Mouse (Mus musculus): ENCODE measurements around the gene Rsu1. TPM values are rescaled to one million over a fixed set of nuclear protein-coding genes. Genes with fewer than 3 reads are reported as not detected.

Rsu1 gene
- polyA plus RNA-seq, 1 experiment from 2014 or later: 58.7 TPM

- no peaks in the 10 kb centered on the region for H3K9me3 ChIP-seq (ENCODE audit: control insufficient read depth, low read length)
- no peaks in the 10 kb centered on the region for H3K27me3 ChIP-seq (ENCODE audit: control insufficient read depth, insufficient read depth, low read length)
- no peaks in the 10 kb centered on the region for H3K36me3 ChIP-seq (ENCODE audit: control insufficient read depth, insufficient read depth, low read length)
- DNase-seq (no peak), ATAC-seq (ENCODE audit: low FRiP score, low TSS enrichment) (no peak)
- no peak overlapping the region for H3K4me3 ChIP-seq (replicated peaks; ENCODE audit: low read depth, low read length)
- no peak overlapping the region for H3K9ac ChIP-seq (replicated peaks; ENCODE audit: low read length)
- no peak overlapping the region for H3K27ac ChIP-seq (replicated peaks; ENCODE audit: low read depth, low read length)
- no peaks in the 10 kb centered on the region for H3K4me1 ChIP-seq (ENCODE audit: control insufficient read depth, insufficient read depth, low read length)
- H3K4me2 ChIP-seq (ENCODE audit: low read length): no peak overlapping the region
- WGBS: 68% methylated on average over 7 of the region's 7 CpGs
These were observed 37.3 kb downstream of the Rsu1 start for GRCm38 (mm10) chr2:13233902-13234301.

DNA sequence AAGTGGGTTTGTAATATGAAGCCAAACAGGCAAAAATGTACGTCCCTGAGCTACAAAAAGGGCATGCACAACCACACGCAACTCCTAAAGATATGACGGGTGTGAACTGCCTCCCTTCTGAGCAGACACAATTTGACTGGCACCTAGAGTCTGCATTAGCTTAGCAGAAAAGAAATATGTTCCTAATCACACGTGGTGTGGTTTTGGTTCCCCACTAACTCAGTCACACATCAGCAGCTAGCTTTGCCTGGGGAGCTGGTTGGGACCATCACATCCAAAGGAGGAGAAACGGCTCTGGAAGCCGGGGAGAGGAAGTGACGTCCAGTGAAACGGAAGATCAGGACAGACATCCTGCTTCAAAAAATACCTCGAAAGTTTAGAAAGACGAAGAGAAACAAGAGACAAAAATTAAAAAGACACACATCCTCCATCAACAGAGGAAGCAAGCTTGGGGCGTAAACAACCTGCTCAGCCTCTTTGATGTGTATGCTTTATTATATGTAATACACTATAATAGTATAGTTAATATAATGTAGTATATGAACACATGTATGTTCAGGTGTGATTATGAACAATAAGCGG is 37.9 kb downstream of the Rsu1 start:
- no peaks in the 10 kb centered on the region for H3K4me1 ChIP-seq (ENCODE audit: control insufficient read depth, insufficient read depth, low read length)
- no peak overlapping the region for H3K4me3 ChIP-seq (replicated peaks; ENCODE audit: low read depth, low read length)
- H3K27ac ChIP-seq (replicated peaks; ENCODE audit: low read depth, low read length): no peak overlapping the region
- DNase-seq: no peak
- H3K36me3 ChIP-seq (ENCODE audit: control insufficient read depth, insufficient read depth, low read length): no peaks in the 10 kb centered on the region
- H3K4me2 ChIP-seq (ENCODE audit: low read length): no peak overlapping the region
- no peaks in the 10 kb centered on the region for H3K27me3 ChIP-seq (ENCODE audit: control insufficient read depth, insufficient read depth, low read length)
- ATAC-seq (ENCODE audit: low FRiP score, low TSS enrichment): no peak
- no peaks in the 10 kb centered on the region for H3K9me3 ChIP-seq (ENCODE audit: control insufficient read depth, low read length)
- H3K9ac ChIP-seq (replicated peaks; ENCODE audit: low read length): no peak overlapping the region
- 86% methylated on average over 12 of the region's 12 CpGs for WGBS

DNA sequence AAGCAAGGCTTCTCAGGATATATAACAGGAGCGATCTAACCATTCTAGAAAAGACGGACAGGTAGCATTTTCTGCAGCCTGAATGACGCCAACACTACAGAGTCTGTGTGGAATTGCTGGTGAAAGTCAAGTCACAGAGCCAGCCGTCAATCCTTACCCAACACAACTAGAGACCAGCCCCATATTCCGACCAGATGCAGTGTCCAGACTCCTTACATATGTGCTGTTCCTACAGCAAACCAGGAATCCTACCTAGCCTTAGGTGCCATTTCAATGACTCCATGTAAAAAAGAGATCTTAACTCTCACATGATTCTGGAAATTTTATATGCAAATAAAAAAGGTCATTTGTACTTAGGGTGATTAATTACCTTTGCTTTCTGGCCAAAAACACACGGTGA is 38.9 kb downstream of the Rsu1 start:
- H3K9ac ChIP-seq (replicated peaks; ENCODE audit: low read length): no peak overlapping the region
- H3K4me1 ChIP-seq (ENCODE audit: control insufficient read depth, insufficient read depth, low read length): no peaks in the 10 kb centered on the region
- H3K4me3 ChIP-seq (replicated peaks; ENCODE audit: low read depth, low read length): no peak overlapping the region
- H3K36me3 ChIP-seq (ENCODE audit: control insufficient read depth, insufficient read depth, low read length): no peaks in the 10 kb centered on the region
- 92% methylated on average over 6 of the region's 6 CpGs for WGBS
- no peak overlapping the region for H3K27ac ChIP-seq (replicated peaks; ENCODE audit: low read depth, low read length)
- H3K9me3 ChIP-seq (ENCODE audit: control insufficient read depth, low read length): no peaks in the 10 kb centered on the region
- no peak for DNase-seq
- no peaks in the 10 kb centered on the region for H3K27me3 ChIP-seq (ENCODE audit: control insufficient read depth, insufficient read depth, low read length)
- no peak overlapping the region for H3K4me2 ChIP-seq (ENCODE audit: low read length)
- ATAC-seq (ENCODE audit: low FRiP score, low TSS enrichment): no peak

DNA sequence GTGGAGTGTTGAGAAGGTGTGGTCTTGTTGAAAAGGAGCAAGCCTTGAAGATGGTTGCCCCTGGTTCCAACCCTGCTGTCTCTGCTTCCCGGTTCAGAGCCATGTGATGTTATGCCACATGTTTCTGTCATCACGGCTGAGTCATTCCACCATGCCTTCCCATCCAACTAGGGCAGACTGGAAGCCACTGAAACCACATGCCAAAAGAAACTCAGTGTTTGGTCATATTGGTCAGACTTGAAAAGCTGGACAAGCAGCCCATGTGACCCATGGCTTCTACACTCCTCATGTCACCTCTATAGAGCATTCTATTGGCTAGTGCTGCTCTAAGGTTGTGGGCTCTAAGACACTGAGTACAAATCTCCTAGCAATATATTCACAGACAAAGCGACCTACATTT is 41.5 kb downstream of the Rsu1 start:
- Histone ChIP-seq H3K9me3 (ENCODE audit: control insufficient read depth, low read length) (no peaks in the 10 kb centered on the region), H3K4me2 (ENCODE audit: low read length) (no peak overlapping the region), H3K27ac (replicated peaks; ENCODE audit: low read depth, low read length) (no peak overlapping the region), H3K4me3 (replicated peaks; ENCODE audit: low read depth, low read length) (no peak overlapping the region), H3K36me3 (ENCODE audit: control insufficient read depth, insufficient read depth, low read length) (no peaks in the 10 kb centered on the region), H3K27me3 (ENCODE audit: control insufficient read depth, insufficient read depth, low read length) (no peaks in the 10 kb centered on the region), H3K4me1 (ENCODE audit: control insufficient read depth, insufficient read depth, low read length) (no peaks in the 10 kb centered on the region), H3K9ac (replicated peaks; ENCODE audit: low read length) (no peak overlapping the region)
- WGBS: 97% methylated on average over 3 of the region's 3 CpGs
- DNase-seq: no peak
- no peak for ATAC-seq (ENCODE audit: low FRiP score, low TSS enrichment)

- Histone ChIP-seq H3K9ac (replicated peaks; ENCODE audit: low read length) (no peak overlapping the region), H3K4me1 (ENCODE audit: control insufficient read depth, insufficient read depth, low read length) (no peaks in the 10 kb centered on the region), H3K9me3 (ENCODE audit: control insufficient read depth, low read length) (no peaks in the 10 kb centered on the region), H3K27ac (replicated peaks; ENCODE audit: low read depth, low read length) (no peak overlapping the region), H3K4me2 (ENCODE audit: low read length) (no peak overlapping the region), H3K27me3 (ENCODE audit: control insufficient read depth, insufficient read depth, low read length) (no peaks in the 10 kb centered on the region), H3K36me3 (ENCODE audit: control insufficient read depth, insufficient read depth, low read length) (no peaks in the 10 kb centered on the region), H3K4me3 (replicated peaks; ENCODE audit: low read depth, low read length) (no peak overlapping the region)
- DNase-seq (no peak), ATAC-seq (ENCODE audit: low FRiP score, low TSS enrichment) (no peak)
- WGBS: 95% methylated on average over 4 of the region's 4 CpGs
These were observed 45.2 kb downstream of the Rsu1 start for GRCm38 (mm10) chr2:13226031-13226430.

GRCm38 (mm10) chr2:13224546-13224945 is 46.7 kb downstream of the Rsu1 start:
- Histone ChIP-seq H3K4me3 (replicated peaks; ENCODE audit: low read depth, low read length) (no peak overlapping the region), H3K9me3 (ENCODE audit: control insufficient read depth, low read length) (no peaks in the 10 kb centered on the region), H3K4me2 (ENCODE audit: low read length) (no peak overlapping the region), H3K4me1 (ENCODE audit: control insufficient read depth, insufficient read depth, low read length) (no peaks in the 10 kb centered on the region), H3K27me3 (ENCODE audit: control insufficient read depth, insufficient read depth, low read length) (no peaks in the 10 kb centered on the region), H3K36me3 (ENCODE audit: control insufficient read depth, insufficient read depth, low read length) (no peaks in the 10 kb centered on the region), H3K9ac (replicated peaks; ENCODE audit: low read length) (no peak overlapping the region), H3K27ac (replicated peaks; ENCODE audit: low read depth, low read length) (no peak overlapping the region)
- WGBS: 95% methylated on average over 3 of the region's 3 CpGs
- DNase-seq: no peak
- no peak for ATAC-seq (ENCODE audit: low FRiP score, low TSS enrichment)

GRCm38 (mm10) chr2:13223451-13223850 is 47.8 kb downstream of the Rsu1 start:
- no peak overlapping the region for H3K27ac ChIP-seq (replicated peaks; ENCODE audit: low read depth, low read length)
- no peaks in the 10 kb centered on the region for H3K36me3 ChIP-seq (ENCODE audit: control insufficient read depth, insufficient read depth, low read length)
- 89% methylated on average over 4 of the region's 4 CpGs for WGBS
- H3K4me2 ChIP-seq (ENCODE audit: low read length): no peak overlapping the region
- H3K4me1 ChIP-seq (ENCODE audit: control insufficient read depth, insufficient read depth, low read length): no peaks in the 10 kb centered on the region
- ATAC-seq (ENCODE audit: low FRiP score, low TSS enrichment) (no peak), DNase-seq (no peak)
- H3K9ac ChIP-seq (replicated peaks; ENCODE audit: low read length): no peak overlapping the region
- H3K4me3 ChIP-seq (replicated peaks; ENCODE audit: low read depth, low read length): no peak overlapping the region
- H3K9me3 ChIP-seq (ENCODE audit: control insufficient read depth, low read length): no peaks in the 10 kb centered on the region
- H3K27me3 ChIP-seq (ENCODE audit: control insufficient read depth, insufficient read depth, low read length): no peaks in the 10 kb centered on the region

- Histone ChIP-seq H3K4me2 (ENCODE audit: low read length) (no peak overlapping the region), H3K9ac (replicated peaks; ENCODE audit: low read length) (no peak overlapping the region), H3K4me3 (replicated peaks; ENCODE audit: low read depth, low read length) (no peak overlapping the region), H3K36me3 (ENCODE audit: control insufficient read depth, insufficient read depth, low read length) (no peaks in the 10 kb centered on the region), H3K27me3 (ENCODE audit: control insufficient read depth, insufficient read depth, low read length) (no peaks in the 10 kb centered on the region), H3K4me1 (ENCODE audit: control insufficient read depth, insufficient read depth, low read length) (no peaks in the 10 kb centered on the region), H3K9me3 (ENCODE audit: control insufficient read depth, low read length) (no peaks in the 10 kb centered on the region), H3K27ac (replicated peaks; ENCODE audit: low read depth, low read length) (no peak overlapping the region)
- no peak for DNase-seq
- no peak for ATAC-seq (ENCODE audit: low FRiP score, low TSS enrichment)
- 86% methylated on average over 2 of the region's 2 CpGs for WGBS
These were observed 51.1 kb downstream of the Rsu1 start for GRCm38 (mm10) chr2:13220141-13220540.

DNA sequence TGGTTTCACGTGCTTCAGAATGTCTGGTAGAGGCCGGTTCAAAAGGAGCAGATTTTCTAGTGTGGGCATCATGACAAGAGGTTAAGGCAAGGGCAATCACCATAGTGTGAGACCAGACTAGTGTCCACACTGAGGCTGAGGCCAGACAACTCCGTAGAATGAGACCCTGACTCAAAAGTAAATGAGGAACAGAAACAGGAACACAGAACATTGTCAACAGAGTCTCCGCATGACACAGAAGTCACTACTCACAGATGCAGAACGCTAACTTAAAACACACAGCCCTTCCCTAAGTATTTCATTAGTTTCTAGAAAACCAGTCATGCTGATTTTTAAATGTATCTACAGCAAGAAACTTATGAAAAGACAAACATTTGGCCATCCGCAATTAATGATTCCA is 53.1 kb downstream of the Rsu1 start:
- Histone ChIP-seq H3K9ac (replicated peaks; ENCODE audit: low read length) (no peak overlapping the region), H3K4me1 (ENCODE audit: control insufficient read depth, insufficient read depth, low read length) (no peaks in the 10 kb centered on the region), H3K9me3 (ENCODE audit: control insufficient read depth, low read length) (no peaks in the 10 kb centered on the region), H3K36me3 (ENCODE audit: control insufficient read depth, insufficient read depth, low read length) (no peaks in the 10 kb centered on the region), H3K4me2 (ENCODE audit: low read length) (no peak overlapping the region), H3K4me3 (replicated peaks; ENCODE audit: low read depth, low read length) (no peak overlapping the region), H3K27ac (replicated peaks; ENCODE audit: low read depth, low read length) (no peak overlapping the region), H3K27me3 (ENCODE audit: control insufficient read depth, insufficient read depth, low read length) (no peaks in the 10 kb centered on the region)
- 91% methylated on average over 6 of the region's 6 CpGs for WGBS
- ATAC-seq (ENCODE audit: low FRiP score, low TSS enrichment) (no peak), DNase-seq (no peak)

All from midbrain, embryonic 14.5 days (tissue).